Mouse (Mus musculus) regulatory T cell (primary cell): ENCODE results near the gene Ssbp4.

ENCODE experiments used
- in situ Hi-C: fragments of 300-600 bp; cut with MboI, MseI; formaldehyde crosslinking; loops from one replicate; pipeline ENCODE4 v1.15.1; 2025; ENCODE audit warnings: high pct_unique_total_duplicates

Gene Ssbp4

GRCm38 (mm10) chr8:70631436-70631835 lies 22.8 kb upstream of the Ssbp4 start:
- in situ Hi-C loops: no loop called here

- in situ Hi-C loops: no loop called here
Observed at GRCm38 (mm10) chr8:70630532-70631381, 22.1 kb upstream of the Ssbp4 start.

GRCm38 (mm10) chr8:70629574-70630531 lies 21.2 kb upstream of the Ssbp4 start:
- in situ Hi-C loops: no loop called here

GRCm38 (mm10) chr8:70628986-70629490 lies 20.4 kb upstream of the Ssbp4 start:
- in situ Hi-C loops: no loop called here

- in situ Hi-C loops: no loop called here
Observed at GRCm38 (mm10) chr8:70627041-70627440, 18.4 kb upstream of the Ssbp4 start.

- in situ Hi-C loops: no loop called here
Observed at GRCm38 (mm10) chr8:70625104-70625503, 16.4 kb upstream of the Ssbp4 start.

GRCm38 (mm10) chr8:70622220-70622619 lies 13.5 kb upstream of the Ssbp4 start:
- in situ Hi-C loops: no loop called here

- in situ Hi-C loops: no loop called here
Observed at GRCm38 (mm10) chr8:70618888-70619334, 10.2 kb upstream of the Ssbp4 start.

GRCm38 (mm10) chr8:70617985-70618384 lies 9.3 kb upstream of the Ssbp4 start:
- in situ Hi-C loops: no loop called here

GRCm38 (mm10) chr8:70616645-70617044 lies 8.0 kb upstream of the Ssbp4 start:
- in situ Hi-C loops: no loop called here

GRCm38 (mm10) chr8:70615894-70616293 lies 7.2 kb upstream of the Ssbp4 start, which contains the start of gene Lrrc25:
Lrrc25 (plus strand) TSS chr8:70616155.
- in situ Hi-C loops: no loop called here

- in situ Hi-C loops: no loop called here
Observed at GRCm38 (mm10) chr8:70615281-70615680, 6.6 kb upstream of the Ssbp4 start.

GRCm38 (mm10) chr8:70614469-70614868 lies 5.8 kb upstream of the Ssbp4 start:
- in situ Hi-C loops: loop anchor here (5.0 kb wide), 1 partner anchor 43 kb away; no protein-coding TSS in a partner anchor

GRCm38 (mm10) chr8:70613763-70614162 lies 5.1 kb upstream of the Ssbp4 start:
- in situ Hi-C loops: loop anchor here (5.0 kb wide), 1 partner anchor 44 kb away; no protein-coding TSS in a partner anchor

- in situ Hi-C loops: loop anchor here (5.0 kb wide), 1 partner anchor 45 kb away; no protein-coding TSS in a partner anchor
Observed at GRCm38 (mm10) chr8:70611849-70612248, 3.2 kb upstream of the Ssbp4 start.

- in situ Hi-C loops: loop anchor here (5.0 kb wide), 1 partner anchor 46 kb away; no protein-coding TSS in a partner anchor
Observed at GRCm38 (mm10) chr8:70610796-70611771, 2.4 kb upstream of the Ssbp4 start.

GRCm38 (mm10) chr8:70609849-70610795 lies 1.4 kb upstream of the Ssbp4 start:
- in situ Hi-C loops: loop anchor here (5.0 kb wide), 1 partner anchor 47 kb away; no protein-coding TSS in a partner anchor

GRCm38 (mm10) chr8:70609368-70609848 lies 736 bp upstream of the Ssbp4 start:
- in situ Hi-C loops: no loop called here
